Mouse (Mus musculus): Measurements from ENCODE around the gene Apod. TPM values are rescaled to one million over a fixed set of nuclear protein-coding genes. Genes with fewer than 3 reads are reported as not detected.
"Not testable (repeated sequence)": the region's sequence is repeated elsewhere in the genome, so short reads cannot be mapped to it uniquely, and the experiment has no call there.

Gene Apod
- total and polyA plus RNA-seq, 3 experiments: 0.17 TPM; not detected in 2

- in situ Hi-C loops (cut with MboI; ENCODE audit: low pct_ligation_motif_present, low pct_unique_long_range_greater_than_20kb, low sequenced_read_pairs): no loop called here
- no peak for TF ChIP-seq EP300 (IDR thresholded peaks at IDR 0.05; ENCODE audit: low read length)
- no peak for DNase-seq (ENCODE audit: extremely low read depth)
- H3K9me3 ChIP-seq (replicated peaks; ENCODE audit: low read length): peaks cover 3% of the 10 kb centered on the region
- no peak overlapping the region for H3K27ac ChIP-seq (ENCODE audit: insufficient read depth, low read depth)
- H3K36me3 ChIP-seq (replicated peaks in 1 of 2; ENCODE audit: control insufficient read depth in 1 of 2, insufficient read depth in 1 of 2, low read length in 1 of 2): no peaks in the 10 kb centered on the region
- no peaks in the 10 kb centered on the region for H3K27me3 ChIP-seq (replicated peaks)
- H3K4me2 ChIP-seq (ENCODE audit: insufficient read depth, low read depth, poor library complexity, severe bottlenecking): no peak overlapping the region
- dilution Hi-C loops (cut with MboI; ENCODE audit: extremely low pct_ligation_motif_present, extremely low pct_unique_long_range_greater_than_20kb, low sequenced_read_pairs): no loop called here
- no peaks in the 10 kb centered on the region for H3K79me2 ChIP-seq (replicated peaks; ENCODE audit: control insufficient read depth, extremely low read depth, insufficient read depth, poor library complexity, severe bottlenecking)
- no peak overlapping the region for H3K9ac ChIP-seq (ENCODE audit: insufficient read depth, low read depth)
- no peak overlapping the region for H3K4me3 ChIP-seq (replicated peaks in 1 of 3; ENCODE audit: low read depth in 2 of 3, low read length in 2 of 3, poor library complexity in 1 of 3)
- peaks cover 0 to 8% of the 10 kb centered on the region in 2 experiments; a peak in 2 of 4 replicates for H3K4me1 ChIP-seq (ENCODE audit: control insufficient read depth in 1 of 2, insufficient read depth in 2 of 2)
Measured at GRCm38 (mm10) chr16:31319316-31319715, 4.7 kb upstream of the Apod start.

- in situ Hi-C loops (cut with MboI; ENCODE audit: low pct_ligation_motif_present, low pct_unique_long_range_greater_than_20kb, low sequenced_read_pairs): no loop called here
- Histone ChIP-seq H3K4me1 (ENCODE audit: control insufficient read depth in 1 of 2, insufficient read depth in 2 of 2) (peaks cover 0 to 8% of the 10 kb centered on the region in 2 experiments; a peak in 2 of 4 replicates), H3K27ac (ENCODE audit: insufficient read depth, low read depth) (no peak overlapping the region), H3K9me3 (replicated peaks; ENCODE audit: low read length) (peaks cover 3% of the 10 kb centered on the region), H3K9ac (ENCODE audit: insufficient read depth, low read depth) (no peak overlapping the region), H3K27me3 (replicated peaks) (no peaks in the 10 kb centered on the region), H3K36me3 (replicated peaks in 1 of 2; ENCODE audit: control insufficient read depth in 1 of 2, insufficient read depth in 1 of 2, low read length in 1 of 2) (no peaks in the 10 kb centered on the region), H3K4me2 (ENCODE audit: insufficient read depth, low read depth, poor library complexity, severe bottlenecking) (no peak overlapping the region), H3K79me2 (replicated peaks; ENCODE audit: control insufficient read depth, extremely low read depth, insufficient read depth, poor library complexity, severe bottlenecking) (no peaks in the 10 kb centered on the region), H3K4me3 (replicated peaks in 1 of 3; ENCODE audit: low read depth in 2 of 3, low read length in 2 of 3, poor library complexity in 1 of 3) (no peak overlapping the region)
- dilution Hi-C loops (cut with MboI; ENCODE audit: extremely low pct_ligation_motif_present, extremely low pct_unique_long_range_greater_than_20kb, low sequenced_read_pairs): no loop called here
- DNase-seq (ENCODE audit: extremely low read depth): no peak
- TF ChIP-seq ZKSCAN1 (IDR thresholded peaks at IDR 0.05; ENCODE audit: borderline replicate concordance, low read depth, low read length): no peak
- TF ChIP-seq JUN (IDR thresholded peaks at IDR 0.05; ENCODE audit: insufficient read depth, low read depth, low read length): no peak
- TF ChIP-seq CTCF (conservative IDR thresholded peaks at IDR 0.05 in 1 of 2, IDR thresholded peaks at IDR 0.05 in 1 of 2; ENCODE audit: low read depth in 2 of 2, low read length in 2 of 2): no peak
- no peak for TF ChIP-seq E2F4 (IDR thresholded peaks at IDR 0.05; ENCODE audit: insufficient replicate concordance, low read depth, low read length)
- TF ChIP-seq IRF4 (IDR thresholded peaks at IDR 0.05; ENCODE audit: low read depth, low read length): no peak
- no peak for TF ChIP-seq USF2 (conservative IDR thresholded peaks at IDR 0.05; ENCODE audit: low read depth, low read length)
- no peak for TF ChIP-seq RAD21 (IDR thresholded peaks at IDR 0.05; ENCODE audit: low read depth, low read length)
- TF ChIP-seq MAFK (IDR thresholded peaks at IDR 0.05; ENCODE audit: insufficient replicate concordance, low read length): no peak
- no peak for TF ChIP-seq MEF2A (IDR thresholded peaks at IDR 0.05; ENCODE audit: borderline replicate concordance, low read depth, low read length)
- TF ChIP-seq KAT2A (IDR thresholded peaks at IDR 0.05; ENCODE audit: insufficient replicate concordance, low read length): no peak
- TF ChIP-seq USF1 (IDR thresholded peaks at IDR 0.05; ENCODE audit: low read depth, low read length): no peak
- TF ChIP-seq ZMIZ1 (IDR thresholded peaks at IDR 0.05; ENCODE audit: low read depth, low read length): no peak
- TF ChIP-seq RCOR1 (conservative IDR thresholded peaks at IDR 0.05; ENCODE audit: low read depth, low read length): no peak
- no peak for TF ChIP-seq NRF1 (IDR thresholded peaks at IDR 0.05; ENCODE audit: low read depth, low read length)
- TF ChIP-seq HCFC1 (IDR thresholded peaks at IDR 0.05; ENCODE audit: low read depth, low read length): no peak
- no peak for TF ChIP-seq UBTF (IDR thresholded peaks at IDR 0.05; ENCODE audit: low read depth, low read length)
- no peak for TF ChIP-seq CHD2 (IDR thresholded peaks at IDR 0.05; ENCODE audit: low read length)
- TF ChIP-seq SMC3 (IDR thresholded peaks at IDR 0.05; ENCODE audit: low read depth, low read length): no peak
- TF ChIP-seq POLR2A (IDR thresholded peaks at IDR 0.05; ENCODE audit: low read depth, low read length): no peak
- no peak for TF ChIP-seq ZNF384 (IDR thresholded peaks at IDR 0.05; ENCODE audit: low read depth, low read length)
Measured at GRCm38 (mm10) chr16:31318418-31318817, 3.8 kb upstream of the Apod start.

- dilution Hi-C loops (cut with MboI; ENCODE audit: extremely low pct_ligation_motif_present, extremely low pct_unique_long_range_greater_than_20kb, low sequenced_read_pairs); H3K79me2 ChIP-seq (replicated peaks; ENCODE audit: control insufficient read depth, extremely low read depth, insufficient read depth, poor library complexity, severe bottlenecking); H3K4me1 ChIP-seq (ENCODE audit: control insufficient read depth in 1 of 2, insufficient read depth in 2 of 2); in situ Hi-C loops (cut with MboI; ENCODE audit: low pct_ligation_motif_present, low pct_unique_long_range_greater_than_20kb, low sequenced_read_pairs); DNase-seq (ENCODE audit: extremely low read depth); H3K27me3 ChIP-seq (replicated peaks); H3K27ac ChIP-seq (ENCODE audit: insufficient read depth, low read depth); H3K4me3 ChIP-seq (replicated peaks in 1 of 3; ENCODE audit: low read depth in 2 of 3, low read length in 2 of 3, poor library complexity in 1 of 3); H3K9me3 ChIP-seq (replicated peaks; ENCODE audit: low read length); H3K4me2 ChIP-seq (ENCODE audit: insufficient read depth, low read depth, poor library complexity, severe bottlenecking); H3K36me3 ChIP-seq (replicated peaks in 1 of 2; ENCODE audit: control insufficient read depth in 1 of 2, insufficient read depth in 1 of 2, low read length in 1 of 2); H3K9ac ChIP-seq (ENCODE audit: insufficient read depth, low read depth): not testable (repeated sequence)
Measured at GRCm38 (mm10) chr16:31316246-31317143, 1.9 kb upstream of the Apod start.
